ENCODE assay signal across 7 mouse cellular contexts in genomic region chr11:59778181-59778873, GRCm38 (mm10). TPM values are rescaled to one million over a fixed set of nuclear protein-coding genes. Genes with fewer than 3 reads are reported as not detected.
DNase-seq lines count a peak whose midpoint lies in the region; ATAC-seq and TF ChIP-seq lines count a peak whose summit lies in the region.

No protein-coding gene starts in this region.

- peak; percentile 55 for DNase-seq in MEL-GATA-1-ER (ENCODE audit: extremely low read depth, low read depth)
- peak; percentile 55 for DNase-seq in brain, embryonic 14.5 days (ENCODE audit: low read depth)
- peak; percentile 56 for DNase-seq in forebrain, embryonic 14.5 days (ENCODE audit: low spot score)
- DNase-seq in heart, postnatal 36 days = peak; percentile 73 to 83
- peak; percentile 52 to 63 for DNase-seq in layer of hippocampus, postnatal 36 days
- peak; percentile 42 to 69 for DNase-seq in spleen, adult 18-20 months

- no peak overlapping the region for H3K4me2 ChIP-seq in forebrain, embryonic 14.5 days (ENCODE audit: low read length)

- peak; percentile 93 for TF ChIP-seq CTCF in brain, embryonic 14.5 days (IDR thresholded peaks at IDR 0.05; ENCODE audit: borderline replicate concordance, extremely low read depth, insufficient read depth, insufficient read length)

- WGBS in forebrain, embryonic 14.5 days = 54% methylated on average over 9 of the region's 9 CpGs

- ATAC-seq in forebrain, embryonic 14.5 days = no peak; the same call in 1 of the 2 replicates
- peak; percentile 99 for ATAC-seq in megakaryocyte progenitor cell, adult 5-6 weeks (replicated peaks; ENCODE audit: poor library complexity)

- H3K9me3 ChIP-seq in forebrain, embryonic 14.5 days (replicated peaks; ENCODE audit: control insufficient read depth, low read length) = no peaks in the 10 kb centered on the region

- intact Hi-C loops in heart, postnatal 36 days (cut with DNase I) = no loop called here

- no peak overlapping the region for H3K4me3 ChIP-seq in forebrain, embryonic 14.5 days (ENCODE audit: low read depth, low read length)

- H3K9ac ChIP-seq in forebrain, embryonic 14.5 days (ENCODE audit: low read length) = no peak overlapping the region

- H3K27me3 ChIP-seq in forebrain, embryonic 14.5 days (replicated peaks; ENCODE audit: control insufficient read depth, insufficient read depth, low read length) = no peaks in the 10 kb centered on the region

- no peak for TF ChIP-seq POLR2A in brain, embryonic 14.5 days (IDR thresholded peaks at IDR 0.05; ENCODE audit: borderline replicate concordance, extremely low read depth, insufficient read depth, insufficient read length, poor library complexity, severe bottlenecking)

- H3K4me1 ChIP-seq in forebrain, embryonic 14.5 days (ENCODE audit: control insufficient read depth, insufficient read depth, low read length) = no peaks in the 10 kb centered on the region

- no peak overlapping the region for H3K27ac ChIP-seq in forebrain, embryonic 14.5 days (ENCODE audit: low read depth, low read length)

- peaks cover 55% of the 10 kb centered on the region for H3K36me3 ChIP-seq in forebrain, embryonic 14.5 days (ENCODE audit: control insufficient read depth, insufficient read depth, low read length)

RNA-seq across cellular contexts. Expression of gene Pld6, which starts 9.1 kb away (rescaled TPM):
- polyA plus RNA-seq in brain, embryonic 14.5 days (2012; rRNA removed) = 4.3 and 6.1 TPM in 2 replicates
- polyA plus RNA-seq in forebrain, embryonic 14.5 days (2014; fragmentation: Nextera tagmentation; extraction: Ambion mirVana) = 1.3 and 1.5 TPM in 2 replicates
- total RNA-seq in heart, postnatal 36 days (2021) = under 1 TPM; 0.22 to 0.54 TPM
- under 1 TPM; 0.20 to 0.28 TPM for total RNA-seq in layer of hippocampus, postnatal 36 days (2021)
- 0.37 and 1.1 TPM in 2 replicates for total RNA-seq in megakaryocyte progenitor cell, adult 5-6 weeks (2015)
- total RNA-seq in megakaryocyte progenitor cell, adult 5-6 weeks (2017) = 0.91 and 1.3 TPM in 2 replicates

RNA-seq across cellular contexts. Expression of gene Flcn, which starts 31.5 kb away (rescaled TPM):
- 46.1 and 58.8 TPM in 2 replicates for polyA plus RNA-seq in brain, embryonic 14.5 days (2012; rRNA removed)
- 29.4 and 36.6 TPM in 2 replicates for polyA plus RNA-seq in forebrain, embryonic 14.5 days (2014; fragmentation: Nextera tagmentation; extraction: Ambion mirVana)
- total RNA-seq in heart, postnatal 36 days (2021) = 10 to 100 TPM; 41.4 to 51.3 TPM
- 10 to 100 TPM; 41.2 to 44.3 TPM for total RNA-seq in layer of hippocampus, postnatal 36 days (2021)
- total RNA-seq in megakaryocyte progenitor cell, adult 5-6 weeks (2015) = 11.1 and 15.6 TPM in 2 replicates
- total RNA-seq in megakaryocyte progenitor cell, adult 5-6 weeks (2017) = 15.8 and 18.4 TPM in 2 replicates
